Mouse (Mus musculus) intestine, embryonic 14.5 days (tissue): ENCODE data around the gene Ube4b. TPM values are rescaled to one million over a fixed set of nuclear protein-coding genes. Genes with fewer than 3 reads are reported as not detected.
A peak's percentile ranks its signal among the peaks of the same experiment; 100 is the strongest.
"Not testable (repeated sequence)": the region's sequence is repeated elsewhere in the genome, so short reads cannot be mapped to it uniquely, and the experiment has no call there.

Source experiments
- ATAC-seq: fragments of 200-750 bp; cut with Nextera tagmentation; replicated peaks from 2 replicates; pipeline ENCODE4 v1.8.0; 2017; ENCODE audit warnings: low read depth, moderate number of reproducible peaks, moderate TSS enrichment, moderate library complexity; ENCODE audit not compliant: low FRiP score, low TSS enrichment
- DNase-seq: peaks from one replicate; pipeline ENCODE4 v3.0.0-alpha.2; 2018; ENCODE audit warnings: low spot score
- H3K27ac ChIP-seq: fragments of 300-500 bp; sonication (generic); 2 replicates; pipeline ENCODE4 v1.5.1; 2014; ENCODE audit warnings: low read depth, mild to moderate bottlenecking, control low read depth
- H3K27me3 ChIP-seq: fragments of 300-500 bp; sonication (generic); replicated peaks from 2 replicates; pipeline ENCODE4 v1.6.1; 2014; ENCODE audit warnings: low read length, control low read depth; ENCODE audit not compliant: control insufficient read depth, insufficient read depth
- H3K36me3 ChIP-seq: fragments of 300-500 bp; sonication (generic); 2 replicates; pipeline ENCODE4 v1.6.1; 2014; ENCODE audit warnings: low read length, control low read depth; ENCODE audit not compliant: control insufficient read depth, insufficient read depth
- H3K4me1 ChIP-seq: fragments of 300-500 bp; sonication (generic); replicated peaks from 2 replicates; pipeline ENCODE4 v1.6.1; 2014; ENCODE audit warnings: low read length, control low read depth, mixed read lengths; ENCODE audit not compliant: control insufficient read depth, insufficient read depth
- H3K4me2 ChIP-seq: fragments of 300-500 bp; sonication (generic); 2 replicates; pipeline ENCODE4 v1.6.1; 2014; ENCODE audit warnings: low read length
- H3K4me3 ChIP-seq: fragments of 300-500 bp; sonication (generic); 2 replicates; pipeline ENCODE4 v1.5.1; 2014; ENCODE audit warnings: low read depth, low read length, control low read depth, mixed read lengths
- H3K9ac ChIP-seq: fragments of 300-500 bp; sonication (generic); 2 replicates; pipeline ENCODE4 v1.6.1; 2014; ENCODE audit warnings: mild to moderate bottlenecking, low read length
- H3K9me3 ChIP-seq: fragments of 300-500 bp; sonication (generic); 2 replicates; pipeline ENCODE4 v1.6.1; 2016; ENCODE audit warnings: low read length, control low read depth; ENCODE audit not compliant: control insufficient read depth
- WGBS: fragments of 180-500 bp; shearing (Covaris S2); extraction: QIAGEN DNeasy Blood & Tissue Kit; methylation state at CpG from one replicate; pipeline ENCODE4 v1.1.7; 2014; 5-methylcytosine and 5-hydroxymethylcytosine counted together
- polyA plus RNA-seq: library from polyadenylated mRNA; unstranded; fragments of >200 nt; fragmentation: Nextera tagmentation; extraction: Ambion mirVana; gene quantifications from 2 replicates; pipeline ENCODE4 v1.2.1, GENCODE M21; 2014

Ube4b gene
- polyA plus RNA-seq, 1 experiment from 2014 or later: 40.8 TPM

DNA sequence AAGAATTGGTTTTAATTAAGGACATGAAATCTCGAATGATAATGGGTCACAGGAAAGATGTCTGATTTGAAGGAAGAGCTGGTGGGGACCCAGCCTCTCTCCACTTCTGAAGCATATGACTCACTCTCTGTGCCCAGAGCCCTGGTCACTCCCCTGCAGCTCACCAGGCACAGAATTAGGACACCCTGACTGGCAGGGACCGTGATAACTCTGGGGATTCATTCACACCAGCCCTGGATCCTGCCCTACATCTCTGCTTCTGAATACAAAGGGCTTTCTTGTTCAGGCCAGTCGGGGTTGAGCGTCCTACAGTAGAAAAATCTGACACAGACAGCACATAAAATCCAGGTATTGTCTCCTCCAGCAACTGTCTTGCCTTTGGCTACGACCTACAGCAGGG lies 32.0 kb upstream of the Ube4b start:
- Histone ChIP-seq H3K4me1 (no peaks in the 10 kb centered on the region), H3K27me3 (no peaks in the 10 kb centered on the region), H3K27ac (no peak overlapping the region), H3K9me3 (no peaks in the 10 kb centered on the region), H3K9ac (no peak overlapping the region), H3K36me3 (no peaks in the 10 kb centered on the region), H3K4me3 (no peak overlapping the region), H3K4me2 (no peak overlapping the region)
- WGBS: 64% methylated on average over 5 of the region's 5 CpGs
- DNase-seq (no peak), ATAC-seq (no peak)

DNA sequence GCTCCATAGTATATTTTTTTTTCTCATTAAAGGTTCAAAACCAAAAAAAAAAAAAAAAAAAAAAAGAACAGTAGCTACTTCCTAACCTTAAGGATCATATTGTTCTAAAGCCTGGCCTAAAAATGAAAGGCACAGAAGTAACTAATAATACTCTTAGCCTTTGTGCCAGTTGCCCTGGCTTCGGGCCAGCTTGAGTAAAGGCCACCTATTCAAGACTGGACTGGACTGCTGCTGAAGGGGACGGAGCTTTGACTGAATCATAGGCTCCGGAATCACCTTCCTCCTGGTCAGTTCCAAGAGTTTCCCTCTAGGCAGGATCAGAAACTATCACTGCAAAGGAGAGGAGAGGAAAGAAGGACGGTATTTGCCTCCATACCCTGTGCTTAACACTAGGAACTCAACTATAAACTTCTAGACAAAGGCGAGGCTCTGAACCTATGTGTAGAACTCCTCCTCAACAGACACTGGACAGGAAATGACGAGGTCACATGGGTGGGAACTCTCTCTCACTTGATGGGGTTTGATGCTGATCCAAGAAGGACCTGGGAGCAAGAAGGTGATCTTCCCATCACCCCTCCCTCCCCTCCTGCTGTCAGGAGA lies 31.4 kb upstream of the Ube4b start:
- 71% methylated on average over 6 of the region's 6 CpGs for WGBS
- no peak overlapping the region for H3K4me3 ChIP-seq
- no peak overlapping the region for H3K9ac ChIP-seq
- ATAC-seq (no peak), DNase-seq (no peak)
- no peaks in the 10 kb centered on the region for H3K9me3 ChIP-seq
- no peaks in the 10 kb centered on the region for H3K27me3 ChIP-seq
- H3K27ac ChIP-seq: no peak overlapping the region
- no peaks in the 10 kb centered on the region for H3K4me1 ChIP-seq
- no peaks in the 10 kb centered on the region for H3K36me3 ChIP-seq
- H3K4me2 ChIP-seq: no peak overlapping the region

DNA sequence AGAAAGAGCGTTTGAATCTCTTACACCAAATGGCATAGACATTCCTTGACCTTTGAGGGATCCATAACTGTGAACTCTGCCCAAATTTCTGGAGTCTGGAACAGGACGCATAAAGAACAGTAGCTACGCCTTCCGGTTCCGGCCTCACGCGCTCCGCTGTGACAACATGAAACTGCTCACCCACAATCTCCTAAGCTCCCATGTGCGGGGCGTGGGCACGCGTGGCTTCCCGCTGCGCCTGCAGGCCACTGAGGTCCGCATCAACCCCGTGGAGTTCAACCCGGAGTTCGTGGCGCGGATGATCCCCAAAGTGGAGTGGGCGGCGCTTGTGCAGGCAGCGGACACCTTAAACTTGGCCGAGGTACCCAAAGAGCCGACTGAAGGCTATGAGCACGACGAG lies 30.6 kb upstream of the Ube4b start:
- H3K27me3 ChIP-seq, H3K9ac ChIP-seq, H3K4me1 ChIP-seq, ATAC-seq, H3K9me3 ChIP-seq, H3K36me3 ChIP-seq, H3K4me3 ChIP-seq, DNase-seq, H3K4me2 ChIP-seq, H3K27ac ChIP-seq: not testable (repeated sequence)
- 83% methylated on average over 27 of the region's 27 CpGs for WGBS

DNA sequence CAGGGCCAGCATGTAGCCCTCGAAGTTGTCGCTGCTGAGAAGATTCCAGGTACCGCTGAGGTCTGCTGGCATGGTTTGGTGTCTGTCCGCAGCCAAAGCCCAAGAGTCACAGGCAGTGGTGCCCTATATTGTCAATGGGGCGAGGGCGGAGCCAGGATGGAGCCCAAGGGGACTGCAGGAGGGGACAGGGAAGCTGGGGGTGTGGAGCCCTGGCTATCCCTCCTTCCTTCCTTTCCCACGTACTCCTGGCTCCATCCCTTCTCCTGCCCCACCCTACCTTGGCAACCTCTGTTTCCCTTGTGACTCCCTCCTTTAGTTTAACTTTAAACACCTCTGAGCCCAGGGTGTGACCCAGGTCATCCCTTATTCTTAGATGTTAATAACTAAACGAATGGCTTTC lies 28.3 kb upstream of the Ube4b start, which contains the start of gene Rbp7:
Gene Rbp7, minus strand, starts transcription at position 100 of the 400 bp plus-strand sequence.
- ATAC-seq: no peak
- 47% methylated on average over 8 of the region's 8 CpGs for WGBS

DNA sequence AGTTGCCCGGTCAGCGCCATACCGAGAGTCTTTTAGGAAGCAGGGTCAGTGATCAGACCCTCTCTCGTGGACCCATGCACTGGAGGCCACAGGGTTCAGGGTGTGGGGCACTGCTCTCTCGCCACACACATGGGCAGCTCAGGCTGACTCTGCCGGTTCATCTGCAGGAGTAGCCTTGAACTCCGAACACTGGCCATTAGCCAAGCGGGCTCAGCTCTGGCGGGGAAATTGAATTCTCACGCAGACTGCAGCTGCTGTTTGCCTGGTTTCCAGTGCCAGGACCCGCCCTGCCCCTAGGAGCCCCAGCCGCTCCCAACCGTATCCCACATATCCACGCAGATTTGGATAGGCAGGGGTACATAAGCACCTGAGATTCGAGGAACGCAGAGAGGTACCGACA lies 27.7 kb upstream of the Ube4b start:
- no peak for ATAC-seq

More for the DNA sequence above, 28.3 kb upstream of the Ube4b start, which contains the start of gene Rbp7:
- Histone ChIP-seq H3K4me1 (no peaks in the 10 kb centered on the region), H3K27ac (no peak within 1 kb of the TSS), H3K27me3 (no peaks in the 10 kb centered on the region), H3K36me3 (no peaks in the 10 kb centered on the region), H3K4me2 (no peak within 1 kb of the TSS), H3K9ac (no peak within 1 kb of the TSS), H3K9me3 (no peaks in the 10 kb centered on the region), H3K4me3 (no peak within 1 kb of the TSS)
- DNase-seq: no peak

DNA sequence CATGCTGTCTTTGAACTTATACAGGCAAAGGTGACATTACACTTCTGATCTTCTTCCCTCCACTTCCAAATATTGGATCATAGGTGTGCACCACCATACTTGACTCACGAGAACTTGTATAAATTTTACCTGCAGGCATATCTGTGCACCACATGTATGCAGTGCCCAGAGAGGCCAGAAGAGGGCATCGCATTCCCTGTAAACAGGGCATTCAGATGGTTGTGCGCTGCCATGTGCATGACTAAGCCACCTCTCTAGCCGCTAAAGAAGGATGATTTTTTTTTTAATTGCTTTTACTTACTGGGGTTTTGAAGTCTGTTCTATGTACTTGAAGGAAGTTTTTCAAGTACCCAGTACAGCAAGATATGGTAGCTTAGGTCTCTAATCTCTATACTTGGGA lies 27.1 kb upstream of the Ube4b start:
- Histone ChIP-seq H3K9me3 (no peaks in the 10 kb centered on the region), H3K27ac (no peak overlapping the region), H3K4me1 (no peaks in the 10 kb centered on the region), H3K27me3 (no peaks in the 10 kb centered on the region), H3K4me2 (no peak overlapping the region), H3K9ac (no peak overlapping the region), H3K4me3 (no peak overlapping the region), H3K36me3 (no peaks in the 10 kb centered on the region)
- ATAC-seq (no peak), DNase-seq (no peak)
- 78% methylated on average over 4 of the region's 4 CpGs for WGBS

More for the DNA sequence above, 27.7 kb upstream of the Ube4b start:
- no peak overlapping the region for H3K4me2 ChIP-seq
- no peak overlapping the region for H3K27ac ChIP-seq
- no peak for DNase-seq
- no peaks in the 10 kb centered on the region for H3K4me1 ChIP-seq
- no peak overlapping the region for H3K4me3 ChIP-seq
- 84% methylated on average over 17 of the region's 17 CpGs for WGBS
- H3K36me3 ChIP-seq: no peaks in the 10 kb centered on the region
- H3K9me3 ChIP-seq: no peaks in the 10 kb centered on the region
- no peaks in the 10 kb centered on the region for H3K27me3 ChIP-seq
- no peak overlapping the region for H3K9ac ChIP-seq

DNA sequence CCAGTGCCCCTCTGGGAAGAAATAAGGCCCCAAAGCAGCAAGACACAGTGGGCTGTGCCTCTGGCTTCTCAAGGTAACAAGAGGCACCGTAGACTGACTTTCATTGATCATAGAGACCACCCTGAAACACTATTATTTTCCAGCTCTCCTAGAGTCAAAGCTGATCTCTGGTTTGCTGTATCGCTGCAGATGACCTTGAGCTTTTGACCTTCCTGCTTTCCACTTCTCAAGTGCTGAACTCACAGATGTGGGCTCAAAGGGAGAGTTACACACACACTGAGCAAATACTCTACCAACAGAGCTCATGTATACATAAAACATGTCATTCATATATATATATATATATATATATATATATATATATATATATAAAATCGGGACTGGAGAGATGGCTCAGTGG lies 24.1 kb upstream of the Ube4b start:
- WGBS: 81% methylated on average over 3 of the region's 3 CpGs
- no peak overlapping the region for H3K4me3 ChIP-seq
- no peak overlapping the region for H3K4me2 ChIP-seq
- H3K27ac ChIP-seq: no peak overlapping the region
- H3K4me1 ChIP-seq: peaks cover 4% of the 10 kb centered on the region
- DNase-seq (no peak), ATAC-seq (no peak)
- no peaks in the 10 kb centered on the region for H3K36me3 ChIP-seq
- H3K9me3 ChIP-seq: no peaks in the 10 kb centered on the region
- H3K27me3 ChIP-seq: no peaks in the 10 kb centered on the region
- H3K9ac ChIP-seq: no peak overlapping the region

DNA sequence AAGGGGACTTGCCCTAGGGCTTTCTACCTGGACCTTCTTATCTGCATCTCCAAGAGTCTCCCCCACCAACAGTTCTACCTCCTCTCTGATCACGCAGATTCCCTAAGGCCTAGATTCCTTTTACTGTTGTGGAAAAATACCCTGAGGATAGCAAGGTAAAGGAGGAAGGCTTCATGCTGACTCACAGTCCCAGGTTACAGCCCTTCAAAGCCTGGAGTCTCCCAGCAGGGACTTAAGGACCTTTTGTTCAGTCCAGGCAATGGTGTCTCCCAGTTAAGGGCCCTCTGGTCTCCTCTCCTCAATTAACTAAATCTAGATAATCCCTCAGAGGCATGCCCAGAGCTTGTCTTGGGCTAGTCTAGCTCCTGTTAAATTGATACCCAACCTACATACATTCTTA lies 19.8 kb upstream of the Ube4b start:
- no peak for ATAC-seq
- Histone ChIP-seq H3K27ac (peak overlapping the region; percentile 92), H3K9me3 (no peaks in the 10 kb centered on the region), H3K36me3 (no peaks in the 10 kb centered on the region), H3K9ac (no peak overlapping the region), H3K4me2 (no peak overlapping the region; the same call in 1 of the 2 replicates), H3K27me3 (no peaks in the 10 kb centered on the region), H3K4me1 (peaks cover 14% of the 10 kb centered on the region), H3K4me3 (no peak overlapping the region)
- WGBS: 57% methylated on average over 1 of the region's 1 CpGs
- no peak for DNase-seq

DNA sequence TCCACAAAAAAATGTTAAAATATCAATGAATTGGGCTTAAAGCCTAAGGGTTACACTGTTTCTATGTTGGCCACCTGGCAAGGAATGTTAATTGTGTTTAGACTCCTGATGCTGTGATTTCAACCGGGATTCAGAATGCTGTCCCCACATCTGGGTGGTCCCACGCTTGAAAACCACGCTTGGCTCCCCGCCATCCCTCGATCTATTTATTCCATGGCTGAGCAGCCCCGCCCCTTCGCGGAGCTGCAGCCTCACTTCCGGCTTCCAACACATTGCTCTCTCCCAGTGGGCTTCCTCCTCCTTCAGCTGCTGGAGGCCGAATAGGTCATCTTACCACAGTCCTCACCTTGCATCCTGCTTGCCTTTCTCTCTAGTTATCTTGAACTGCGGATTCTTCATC lies 19.3 kb upstream of the Ube4b start:
- peak overlapping the region; percentile 52 for H3K9ac ChIP-seq
- DNase-seq: peak; percentile 87
- no peaks in the 10 kb centered on the region for H3K9me3 ChIP-seq
- no peaks in the 10 kb centered on the region for H3K36me3 ChIP-seq
- H3K27ac ChIP-seq: peak overlapping the region; percentile 92
- H3K4me3 ChIP-seq: no peak overlapping the region; the same call in 1 of the 2 replicates
- H3K4me1 ChIP-seq: peaks cover 14% of the 10 kb centered on the region
- no peaks in the 10 kb centered on the region for H3K27me3 ChIP-seq
- ATAC-seq: peak; percentile 37
- 4% methylated on average over 11 of the region's 11 CpGs for WGBS
- peak overlapping the region; percentile 56 for H3K4me2 ChIP-seq
